Mouse (Mus musculus) lung, postnatal 0 days (tissue): ENCODE data around the gene Lsm14a.
A peak's percentile ranks its signal among the peaks of the same experiment; 100 is the strongest.

Source experiments
- CTCF ChIP-seq: IDR thresholded peaks from 2 replicates; pipeline ENCODE4 v1.5.1; 2016; ENCODE audit warnings: antibody characterized with exemption, mild to moderate bottlenecking
- EP300 ChIP-seq: IDR thresholded peaks from 2 replicates; pipeline ENCODE4 v1.6.1; 2016; ENCODE audit warnings: antibody characterized with exemption, mild to moderate bottlenecking, control low read depth

GRCm38 (mm10) chr7:34355629-34356028, 37.5 kb downstream of the Lsm14a start:
- TF ChIP-seq CTCF (peak; percentile 73), EP300 (no peak)
